Mouse (Mus musculus) kidney, postnatal 0 days (tissue): ENCODE measurements around the gene Ugt1a5. TPM values are rescaled to one million over a fixed set of nuclear protein-coding genes. Genes with fewer than 3 reads are reported as not detected.
A peak's percentile ranks its signal among the peaks of the same experiment; 100 is the strongest.

Experiments
- ATAC-seq: fragments of 200-750 bp; cut with Nextera tagmentation; replicated peaks from 2 replicates; pipeline ENCODE4 v1.8.0; 2017; ENCODE audit warnings: low read depth, moderate number of reproducible peaks, moderate TSS enrichment, moderate library complexity; ENCODE audit not compliant: low FRiP score
- DNase-seq: peaks from one replicate; pipeline ENCODE4 v3.0.0-alpha.2; 2016; ENCODE audit warnings: low spot score
- H3K27ac ChIP-seq: fragments of 300-500 bp; sonication (generic); 2 replicates; pipeline ENCODE4 v1.5.1; 2014; ENCODE audit warnings: mild to moderate bottlenecking
- H3K27me3 ChIP-seq: fragments of 300-500 bp; sonication (generic); 2 replicates; pipeline ENCODE4 v1.6.1; 2014; ENCODE audit warnings: low read length, mixed read lengths; ENCODE audit not compliant: insufficient read depth
- H3K36me3 ChIP-seq: fragments of 300-500 bp; sonication (generic); 2 replicates; pipeline ENCODE4 v1.6.1; 2014; ENCODE audit warnings: low read length, mixed read lengths; ENCODE audit not compliant: insufficient read depth
- H3K4me1 ChIP-seq: fragments of 300-500 bp; sonication (generic); replicated peaks from 2 replicates; pipeline ENCODE4 v1.6.1; 2014; ENCODE audit warnings: antibody characterized with exemption, low read length, mixed read lengths; ENCODE audit not compliant: insufficient read depth
- H3K4me2 ChIP-seq: fragments of 300-500 bp; sonication (generic); 2 replicates; pipeline ENCODE4 v1.6.1; 2014; ENCODE audit warnings: mild to moderate bottlenecking, low read length, moderate library complexity, mixed read lengths
- H3K4me3 ChIP-seq: fragments of 300-500 bp; sonication (generic); replicated peaks from 2 replicates; pipeline ENCODE4 v1.5.1; 2014; ENCODE audit warnings: low read depth, low read length
- H3K9ac ChIP-seq: fragments of 300-500 bp; sonication (generic); 2 replicates; pipeline ENCODE4 v1.6.1; 2014; ENCODE audit warnings: low read depth, low read length
- H3K9me3 ChIP-seq: fragments of 300-500 bp; sonication (generic); replicated peaks from 2 replicates; pipeline ENCODE4 v1.6.1; 2016; ENCODE audit warnings: low read length, inconsistent platforms, mixed read lengths
- CTCF ChIP-seq: IDR thresholded peaks from 2 replicates; pipeline ENCODE4 v1.5.1; 2016; ENCODE audit warnings: antibody characterized with exemption, low read depth, mild to moderate bottlenecking, moderate library complexity
- WGBS: fragments of 180-500 bp; shearing (Covaris S2); extraction: QIAGEN DNeasy Blood & Tissue Kit; methylation state at CpG from one replicate; pipeline ENCODE4 v1.1.7; 2014; 5-methylcytosine and 5-hydroxymethylcytosine counted together
- polyA plus RNA-seq: library from polyadenylated mRNA; unstranded; fragments of >200 nt; fragmentation: Nextera tagmentation; extraction: Ambion mirVana; gene quantifications from 2 replicates; pipeline ENCODE4 v1.2.1, GENCODE M21; 2015

Gene Ugt1a5
- polyA plus RNA-seq, 1 experiment from 2014 or later: not detected

- no peak for DNase-seq
- H3K4me3 ChIP-seq: no peak overlapping the region
- H3K27me3 ChIP-seq: no peaks in the 10 kb centered on the region
- no peak overlapping the region for H3K27ac ChIP-seq
- H3K36me3 ChIP-seq: no peaks in the 10 kb centered on the region
- H3K4me2 ChIP-seq: no peak overlapping the region
- WGBS: 71% methylated on average over 7 of the region's 7 CpGs
- no peak for TF ChIP-seq CTCF
- ATAC-seq: no peak
- H3K4me1 ChIP-seq: no peaks in the 10 kb centered on the region
- H3K9ac ChIP-seq: no peak overlapping the region
- H3K9me3 ChIP-seq: peaks cover 42% of the 10 kb centered on the region; the same call in 1 of the 2 replicates
Observed at GRCm38 (mm10) chr1:88228121-88228520, 62.3 kb downstream of the Ugt1a5 start.

GRCm38 (mm10) chr1:88229566-88229965 is 63.8 kb downstream of the Ugt1a5 start:
- TF ChIP-seq CTCF: no peak
- Histone ChIP-seq H3K4me3 (no peak overlapping the region), H3K9ac (no peak overlapping the region), H3K4me2 (no peak overlapping the region), H3K4me1 (no peaks in the 10 kb centered on the region), H3K27ac (no peak overlapping the region), H3K27me3 (no peaks in the 10 kb centered on the region), H3K36me3 (no peaks in the 10 kb centered on the region), H3K9me3 (peaks cover 55% of the 10 kb centered on the region; the same call in 1 of the 2 replicates)
- no peak for DNase-seq
- ATAC-seq: 0 out of 2 replicates have a peak, but pooled peaks have one; percentile 4
- 81% methylated on average over 3 of the region's 3 CpGs for WGBS

- H3K4me3 ChIP-seq: no peak overlapping the region
- H3K27me3 ChIP-seq: no peaks in the 10 kb centered on the region
- DNase-seq (no peak), ATAC-seq (0 out of 2 replicates have a peak, but pooled peaks have one; percentile 0)
- no peak overlapping the region for H3K4me2 ChIP-seq
- H3K4me1 ChIP-seq: no peaks in the 10 kb centered on the region
- H3K9ac ChIP-seq: no peak overlapping the region
- 84% methylated on average over 5 of the region's 5 CpGs for WGBS
- no peak overlapping the region for H3K27ac ChIP-seq
- no peaks in the 10 kb centered on the region for H3K36me3 ChIP-seq
- TF ChIP-seq CTCF: no peak
- peaks cover 59% of the 10 kb centered on the region for H3K9me3 ChIP-seq
Observed at GRCm38 (mm10) chr1:88229986-88230385, 64.2 kb downstream of the Ugt1a5 start.

GRCm38 (mm10) chr1:88230421-88230820 is 64.6 kb downstream of the Ugt1a5 start:
- H3K9ac ChIP-seq: no peak overlapping the region
- peaks cover 64% of the 10 kb centered on the region for H3K9me3 ChIP-seq
- TF ChIP-seq CTCF: no peak
- H3K27me3 ChIP-seq: no peaks in the 10 kb centered on the region
- no peak for DNase-seq
- H3K36me3 ChIP-seq: no peaks in the 10 kb centered on the region
- no peak for ATAC-seq
- no peak overlapping the region for H3K4me3 ChIP-seq
- WGBS: 72% methylated on average over 7 of the region's 7 CpGs
- no peaks in the 10 kb centered on the region for H3K4me1 ChIP-seq
- H3K4me2 ChIP-seq: no peak overlapping the region
- no peak overlapping the region for H3K27ac ChIP-seq

GRCm38 (mm10) chr1:88230981-88231802 is 65.4 kb downstream of the Ugt1a5 start:
- Histone ChIP-seq H3K36me3 (no peaks in the 10 kb centered on the region), H3K4me3 (no peak overlapping the region), H3K27me3 (no peaks in the 10 kb centered on the region), H3K9me3 (peaks cover 65% of the 10 kb centered on the region), H3K27ac (no peak overlapping the region), H3K4me1 (no peaks in the 10 kb centered on the region), H3K9ac (no peak overlapping the region), H3K4me2 (no peak overlapping the region)
- TF ChIP-seq CTCF: no peak
- no peak for ATAC-seq
- 75% methylated on average over 6 of the region's 6 CpGs for WGBS
- no peak for DNase-seq

GRCm38 (mm10) chr1:88231803-88232499 is 66.1 kb downstream of the Ugt1a5 start:
- TF ChIP-seq CTCF: no peak
- Histone ChIP-seq H3K36me3 (no peaks in the 10 kb centered on the region), H3K4me1 (no peaks in the 10 kb centered on the region), H3K27me3 (no peaks in the 10 kb centered on the region), H3K9me3 (peaks cover 69% of the 10 kb centered on the region), H3K9ac (no peak overlapping the region), H3K27ac (no peak overlapping the region), H3K4me2 (no peak overlapping the region), H3K4me3 (no peak overlapping the region)
- no peak for DNase-seq
- WGBS: 66% methylated on average over 7 of the region's 7 CpGs
- ATAC-seq: no peak
